Mouse (Mus musculus) heart, embryonic 16.5 days (tissue): ENCODE measurements around the gene Tnfaip8l3. TPM values are rescaled to one million over a fixed set of nuclear protein-coding genes. Genes with fewer than 3 reads are reported as not detected.
A peak's percentile ranks its signal among the peaks of the same experiment; 100 is the strongest.
"Not testable (repeated sequence)": the region's sequence is repeated elsewhere in the genome, so short reads cannot be mapped to it uniquely, and the experiment has no call there.

Source experiments
- ATAC-seq: fragments of 200-750 bp; cut with Nextera tagmentation; replicated peaks from 2 replicates; pipeline ENCODE4 v1.8.0; 2017; ENCODE audit warnings: moderate number of reproducible peaks; ENCODE audit not compliant: insufficient read depth, low FRiP score; ENCODE audit errors: extremely low read depth
- H3K27ac ChIP-seq: fragments of 300-500 bp; sonication (generic); 2 replicates; pipeline ENCODE4 v1.5.1; 2014; ENCODE audit warnings: mild to moderate bottlenecking, low read length, control low read depth, moderate library complexity
- H3K27me3 ChIP-seq: fragments of 300-500 bp; sonication (generic); 2 replicates; pipeline ENCODE4 v1.6.1; 2014; ENCODE audit warnings: low read length, mixed read lengths; ENCODE audit not compliant: control insufficient read depth, insufficient read depth
- H3K36me3 ChIP-seq: fragments of 300-500 bp; sonication (generic); 2 replicates; pipeline ENCODE4 v1.6.1; 2014; ENCODE audit not compliant: control insufficient read depth, insufficient read depth
- H3K4me1 ChIP-seq: fragments of 300-500 bp; sonication (generic); 2 replicates; pipeline ENCODE4 v1.6.1; 2014; ENCODE audit warnings: low read length, mixed read lengths; ENCODE audit not compliant: control insufficient read depth, insufficient read depth
- H3K4me2 ChIP-seq: fragments of 300-500 bp; sonication (generic); 2 replicates; pipeline ENCODE4 v1.6.1; 2014; ENCODE audit warnings: low read depth, mild to moderate bottlenecking, control low read depth, low read length
- H3K4me3 ChIP-seq: fragments of 300-500 bp; sonication (generic); 2 replicates; pipeline ENCODE4 v1.5.1; 2014; ENCODE audit warnings: mild to moderate bottlenecking, control low read depth, low read length
- H3K9ac ChIP-seq: fragments of 300-500 bp; sonication (generic); 2 replicates; pipeline ENCODE4 v1.6.1; 2014; ENCODE audit warnings: low read length, control low read depth
- H3K9me3 ChIP-seq: fragments of 300-500 bp; sonication (generic); replicated peaks from 2 replicates; pipeline ENCODE4 v1.6.1; 2016; ENCODE audit warnings: low read length; ENCODE audit not compliant: control insufficient read depth
- WGBS: fragments of 180-500 bp; shearing (Covaris S2); extraction: QIAGEN DNeasy Blood & Tissue Kit; methylation state at CpG from one replicate; pipeline ENCODE4 v1.1.7; 2014; 5-methylcytosine and 5-hydroxymethylcytosine counted together
- polyA plus RNA-seq: library from polyadenylated mRNA; unstranded; fragments of >200 nt; fragmentation: Nextera tagmentation; extraction: Ambion mirVana; gene quantifications from 2 replicates; pipeline ENCODE4 v1.2.1, GENCODE M21; 2015

Gene Tnfaip8l3
- polyA plus RNA-seq, 1 experiment from 2014 or later, result 0.42 TPM

- no peaks in the 10 kb centered on the region for H3K4me1 ChIP-seq
- 72% methylated on average over 9 of the region's 9 CpGs for WGBS
Measured at GRCm38 (mm10) chr9:54037717-54038116, 30.5 kb downstream of the Tnfaip8l3 start.

GRCm38 (mm10) chr9:54034691-54035090 lies 33.5 kb downstream of the Tnfaip8l3 start:
- Histone ChIP-seq H3K9ac (no peak overlapping the region), H3K4me2 (no peak overlapping the region), H3K9me3 (no peaks in the 10 kb centered on the region), H3K4me3 (no peak overlapping the region), H3K27me3 (no peaks in the 10 kb centered on the region), H3K36me3 (no peaks in the 10 kb centered on the region), H3K4me1 (no peaks in the 10 kb centered on the region), H3K27ac (no peak overlapping the region)
- 77% methylated on average over 5 of the region's 5 CpGs for WGBS
- ATAC-seq, result no peak

More at GRCm38 (mm10) chr9:54037717-54038116, 30.5 kb downstream of the Tnfaip8l3 start:
- no peak overlapping the region for H3K27ac ChIP-seq
- H3K27me3 ChIP-seq, result no peaks in the 10 kb centered on the region
- no peak overlapping the region for H3K4me2 ChIP-seq
- no peak overlapping the region for H3K9ac ChIP-seq
- no peak for ATAC-seq
- H3K36me3 ChIP-seq, result no peaks in the 10 kb centered on the region
- no peak overlapping the region for H3K4me3 ChIP-seq
- no peaks in the 10 kb centered on the region for H3K9me3 ChIP-seq

DNA sequence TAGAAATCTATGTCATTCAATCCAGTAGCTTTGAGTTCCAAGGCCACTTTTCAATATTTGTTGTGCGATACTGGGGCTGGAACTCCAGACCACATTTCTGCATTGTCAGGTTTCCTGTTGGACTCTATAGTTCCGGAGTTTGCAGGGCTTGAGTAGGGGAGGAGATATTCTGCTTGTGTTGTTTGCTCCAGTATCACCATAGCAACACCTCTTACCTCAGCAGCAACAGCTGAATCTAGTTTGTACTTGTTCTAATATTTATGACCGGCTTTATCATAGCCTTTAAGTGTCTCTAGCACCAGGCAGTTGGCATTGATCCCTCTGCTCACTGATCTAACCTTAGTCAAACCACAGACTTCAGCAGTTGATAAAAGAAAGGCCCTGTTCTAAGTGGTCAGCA lies 45.4 kb downstream of the Tnfaip8l3 start:
- no peak overlapping the region for H3K9ac ChIP-seq
- H3K27ac ChIP-seq, result no peak overlapping the region
- no peaks in the 10 kb centered on the region for H3K9me3 ChIP-seq
- peaks cover 3% of the 10 kb centered on the region; the same call in 1 of the 2 replicates for H3K4me1 ChIP-seq
- no peak overlapping the region for H3K4me2 ChIP-seq
- no peak for ATAC-seq
- H3K4me3 ChIP-seq, result no peak overlapping the region
- H3K27me3 ChIP-seq, result no peaks in the 10 kb centered on the region
- H3K36me3 ChIP-seq, result no peaks in the 10 kb centered on the region
- WGBS, result 49% methylated on average over 3 of the region's 3 CpGs

DNA sequence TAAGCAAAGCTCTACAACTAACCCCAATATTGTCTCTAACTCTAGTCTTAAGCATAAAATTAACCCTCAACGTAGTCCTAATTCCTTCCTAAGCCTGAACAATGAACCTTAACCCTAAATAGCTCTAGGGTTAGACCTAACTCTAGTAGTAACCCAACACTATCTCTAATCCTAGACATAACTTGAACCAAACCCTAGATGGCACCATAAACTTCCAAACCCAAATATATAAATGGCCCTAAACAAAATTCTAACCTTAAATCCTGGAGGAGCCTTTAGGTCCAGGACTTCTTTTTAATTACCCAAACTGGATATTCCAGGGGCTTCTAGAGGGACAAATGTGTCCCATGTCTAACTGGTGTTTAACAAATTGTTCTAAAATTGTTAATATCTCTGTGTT lies 73.7 kb downstream of the Tnfaip8l3 start:
- 58% methylated on average over 1 of the region's 1 CpGs for WGBS
- Histone ChIP-seq H3K27me3 (no peaks in the 10 kb centered on the region), H3K36me3 (no peaks in the 10 kb centered on the region), H3K27ac (no peak overlapping the region), H3K9me3 (no peaks in the 10 kb centered on the region), H3K9ac (no peak overlapping the region), H3K4me3 (no peak overlapping the region), H3K4me1 (no peaks in the 10 kb centered on the region), H3K4me2 (no peak overlapping the region)
- no peak for ATAC-seq

DNA sequence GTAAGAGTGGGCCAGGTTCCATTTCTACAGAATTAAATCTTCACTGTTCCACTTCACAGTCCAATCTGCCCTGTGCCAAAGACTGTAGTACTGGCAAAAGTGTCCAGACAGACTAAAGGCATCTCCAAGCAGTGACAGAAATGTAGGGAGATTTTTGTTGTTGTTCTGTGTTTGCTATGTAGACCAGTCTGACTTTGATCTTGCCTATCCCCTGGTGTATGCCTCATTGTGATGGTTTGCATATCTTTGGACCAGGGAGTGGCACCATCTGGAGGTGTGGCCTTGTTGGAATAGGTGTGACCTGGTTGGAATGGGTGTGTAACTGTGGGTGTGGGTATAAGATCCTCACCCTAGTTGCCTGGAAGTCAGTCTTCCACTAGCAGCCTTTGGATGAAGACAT lies 75.6 kb downstream of the Tnfaip8l3 start:
- H3K9me3 ChIP-seq, ATAC-seq, H3K4me3 ChIP-seq, H3K4me1 ChIP-seq, H3K27ac ChIP-seq, H3K9ac ChIP-seq, H3K4me2 ChIP-seq, H3K36me3 ChIP-seq, H3K27me3 ChIP-seq: not testable (repeated sequence)

DNA sequence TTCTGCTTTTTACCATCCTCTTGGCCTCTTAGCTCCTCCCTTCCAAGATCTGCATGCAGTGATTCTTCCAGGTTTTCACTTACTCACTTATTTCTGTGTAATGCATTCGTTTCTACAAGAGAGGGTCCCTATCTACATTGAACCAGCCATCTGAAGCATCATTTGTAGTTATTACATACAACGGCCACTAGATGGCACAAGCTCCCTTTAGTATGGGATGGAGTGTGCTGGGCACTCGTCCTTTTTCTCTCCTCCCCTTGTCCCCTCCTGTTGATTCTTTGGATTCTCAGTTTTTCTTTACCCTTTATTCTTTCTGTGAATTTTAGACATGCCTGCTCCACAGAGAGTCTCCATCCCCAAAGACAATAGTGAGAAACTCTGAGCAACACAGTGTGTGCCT lies 77.3 kb downstream of the Tnfaip8l3 start:
- no peak for ATAC-seq
- H3K9me3 ChIP-seq, result no peaks in the 10 kb centered on the region
- H3K4me1 ChIP-seq, result no peaks in the 10 kb centered on the region
- WGBS, result 7% methylated on average over 3 of the region's 3 CpGs
- H3K4me3 ChIP-seq, result no peak overlapping the region
- H3K27ac ChIP-seq, result no peak overlapping the region
- H3K4me2 ChIP-seq, result no peak overlapping the region
- H3K27me3 ChIP-seq, result no peaks in the 10 kb centered on the region
- no peak overlapping the region for H3K9ac ChIP-seq
- H3K36me3 ChIP-seq, result no peaks in the 10 kb centered on the region

GRCm38 (mm10) chr9:53986972-53987371 lies 81.2 kb downstream of the Tnfaip8l3 start:
- H3K27me3 ChIP-seq, result no peaks in the 10 kb centered on the region; the same call in 1 of the 2 replicates
- no peak overlapping the region for H3K4me3 ChIP-seq
- no peak overlapping the region for H3K4me2 ChIP-seq
- ATAC-seq, result no peak
- H3K27ac ChIP-seq, result no peak overlapping the region
- H3K4me1 ChIP-seq, result no peaks in the 10 kb centered on the region
- H3K36me3 ChIP-seq, result no peaks in the 10 kb centered on the region
- no peaks in the 10 kb centered on the region for H3K9me3 ChIP-seq
- H3K9ac ChIP-seq, result no peak overlapping the region
- WGBS, result 26% methylated on average over 3 of the region's 3 CpGs

GRCm38 (mm10) chr9:53984868-53985267 lies 83.3 kb downstream of the Tnfaip8l3 start:
- no peak overlapping the region for H3K27ac ChIP-seq
- no peak overlapping the region for H3K4me2 ChIP-seq
- no peak for ATAC-seq
- H3K4me1 ChIP-seq, result no peaks in the 10 kb centered on the region
- H3K9ac ChIP-seq, result no peak overlapping the region
- H3K27me3 ChIP-seq, result no peaks in the 10 kb centered on the region; the same call in 1 of the 2 replicates
- WGBS, result 32% methylated on average over 9 of the region's 9 CpGs
- no peaks in the 10 kb centered on the region for H3K9me3 ChIP-seq
- H3K4me3 ChIP-seq, result no peak overlapping the region
- no peaks in the 10 kb centered on the region for H3K36me3 ChIP-seq

DNA sequence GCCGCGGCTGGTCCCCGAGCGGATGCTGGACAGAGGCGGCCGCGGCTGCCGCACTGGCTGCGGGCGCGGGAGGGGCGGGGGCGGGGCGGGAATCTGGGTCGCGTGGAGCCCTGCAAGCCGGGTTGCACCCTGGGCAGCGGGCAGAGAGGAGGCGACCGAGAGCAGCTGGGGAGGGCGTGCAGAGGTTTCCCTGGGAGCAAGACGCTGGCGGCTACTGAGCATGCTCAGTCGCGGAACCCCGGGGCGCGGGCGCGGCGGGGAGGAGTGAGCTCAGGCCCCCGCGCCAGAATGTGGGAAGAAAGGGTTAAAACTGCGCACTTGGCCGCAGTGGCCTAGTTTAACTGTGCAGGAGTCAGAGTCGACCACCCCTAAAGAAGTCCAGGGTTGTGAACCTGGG lies 93.1 kb downstream of the Tnfaip8l3 start, which contains the start of gene Elmod1:
TSS of gene Elmod1 (minus strand) at position 180 of the 397 bp plus-strand sequence.
- peak within 1 kb of the TSS; percentile 52 for H3K4me3 ChIP-seq
- no peaks in the 10 kb centered on the region for H3K9me3 ChIP-seq
- 0% methylated on average over 36 of the region's 36 CpGs for WGBS
- H3K9ac ChIP-seq, result peak within 1 kb of the TSS; percentile 12; the same call in 1 of the 2 replicates
- peak within 1 kb of the TSS; percentile 86 for H3K4me2 ChIP-seq
- peaks cover 40% of the 10 kb centered on the region for H3K27me3 ChIP-seq
- ATAC-seq, result peak; percentile 52
- no peak within 1 kb of the TSS for H3K27ac ChIP-seq
- H3K4me1 ChIP-seq, result no peaks in the 10 kb centered on the region
- H3K36me3 ChIP-seq, result no peaks in the 10 kb centered on the region
